Mouse (Mus musculus): Measurements from ENCODE around the gene Odf3l1.
"Not testable (repeated sequence)": the region's sequence is repeated elsewhere in the genome, so short reads cannot be mapped to it uniquely, and the experiment has no call there.

Gene Odf3l1

DNA sequence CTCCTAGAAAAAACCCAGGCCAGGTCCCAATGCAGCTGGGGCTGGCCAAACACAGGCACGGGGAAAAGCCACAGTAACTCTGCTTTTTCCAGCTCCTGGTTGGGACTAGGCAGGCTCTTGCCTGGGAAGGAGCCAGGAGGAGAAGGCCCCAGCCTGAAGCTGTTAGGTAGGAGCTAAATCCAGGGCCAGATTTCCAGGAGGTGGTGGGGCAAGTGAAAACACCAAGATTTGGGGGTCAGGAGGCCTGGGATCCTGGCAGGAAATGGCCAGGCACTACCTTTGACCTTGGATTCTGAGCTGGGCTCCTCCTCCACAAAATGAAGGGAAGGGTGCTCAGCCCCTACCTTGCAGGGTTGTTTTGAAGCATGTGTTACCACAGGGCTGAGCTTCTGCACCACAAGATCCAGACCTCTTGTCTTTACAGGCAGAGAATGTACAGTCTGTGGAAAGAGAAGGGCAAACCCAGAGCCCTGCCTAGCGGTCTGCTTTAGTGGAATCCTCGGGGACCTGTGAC, at the start of gene Odf3l1:
Gene Odf3l1, minus strand, starts transcription at position 464 of the 514 bp plus-strand sequence.
- DNase-seq (ENCODE audit: extremely low spot score, low spot score), result no peak

DNA sequence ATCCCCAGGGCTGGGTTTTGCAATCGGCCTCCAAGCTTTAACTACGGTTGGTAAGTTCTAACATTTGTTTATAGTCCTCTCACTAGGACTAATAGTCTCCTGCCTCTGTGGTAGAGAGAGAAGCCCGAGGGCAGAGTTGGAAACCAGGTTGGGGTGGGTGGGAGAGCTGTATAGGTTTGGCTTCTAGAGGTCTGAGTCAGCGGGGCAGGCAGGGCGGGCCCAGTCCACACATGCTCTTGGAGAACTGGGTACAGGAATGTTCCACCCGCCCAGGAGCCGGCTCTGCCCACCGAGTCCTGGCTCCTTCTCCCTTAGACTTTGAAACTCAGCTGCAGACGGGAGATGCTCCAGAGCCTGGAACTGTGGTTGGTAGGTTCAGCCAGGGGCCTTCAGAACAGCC, 49.5 kb upstream of the Odf3l1 start:
- DNase-seq (ENCODE audit: extremely low spot score, low spot score), result no peak

DNA sequence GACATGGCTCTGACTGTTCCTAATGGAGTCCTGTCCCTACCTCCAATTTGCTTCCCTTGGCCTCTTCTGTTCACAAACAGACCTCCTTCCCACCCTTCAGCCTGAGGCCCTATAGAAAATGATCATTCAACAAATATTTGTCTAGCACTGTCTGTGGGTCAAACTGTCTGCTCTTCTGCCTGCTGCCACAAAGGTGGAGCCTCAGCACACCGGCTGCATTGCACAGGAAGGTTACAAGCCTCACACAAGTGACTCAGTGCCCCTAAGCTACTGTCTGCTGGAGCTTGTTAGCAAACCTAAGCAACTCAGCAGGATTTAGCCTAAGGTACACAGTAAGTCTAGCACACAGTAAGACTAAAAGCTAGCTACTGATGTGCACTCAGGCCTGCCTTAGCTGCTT, 46.5 kb upstream of the Odf3l1 start:
- no peak for DNase-seq (ENCODE audit: extremely low spot score, low spot score)

DNA sequence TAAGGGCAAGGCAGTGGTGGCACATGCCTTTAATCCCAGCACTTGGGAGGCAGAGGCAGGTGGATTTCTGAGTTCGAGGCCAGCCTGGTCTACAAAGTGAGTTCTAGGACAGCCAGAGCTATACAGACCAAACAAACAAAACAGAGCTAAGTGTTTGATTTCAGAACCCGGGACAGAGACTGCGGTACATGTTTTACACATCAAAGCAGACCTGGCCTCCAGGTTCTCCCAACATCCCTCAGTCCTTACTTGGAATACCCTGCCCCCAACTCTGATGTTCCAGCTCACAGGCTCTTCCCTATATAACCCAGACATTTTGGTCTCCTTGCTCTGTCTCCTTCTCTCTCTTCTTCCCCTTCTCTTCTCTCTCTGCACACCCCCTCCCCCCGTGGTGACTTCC, 45.5 kb upstream of the Odf3l1 start:
- not testable (repeated sequence) for DNase-seq (ENCODE audit: extremely low spot score, low spot score)

DNA sequence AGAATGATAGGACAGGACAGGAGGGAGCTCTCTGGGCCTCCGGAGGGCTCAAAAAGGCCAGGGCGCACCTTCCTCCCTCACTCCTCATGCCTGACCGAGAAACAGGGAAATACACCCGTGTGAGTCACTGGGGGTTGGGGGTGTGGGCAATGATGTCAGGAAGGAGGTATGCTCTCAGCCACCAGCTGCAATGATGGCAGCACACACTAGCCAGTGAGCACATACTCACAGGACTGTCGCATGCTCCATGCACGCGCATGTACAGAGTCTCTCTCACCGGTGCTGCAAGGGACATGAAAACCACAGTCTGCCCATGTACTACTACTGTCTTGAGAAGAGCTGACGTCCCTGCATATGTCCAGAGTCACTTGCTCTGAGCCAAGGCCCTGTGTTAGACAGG, 43.1 kb upstream of the Odf3l1 start:
- DNase-seq (ENCODE audit: extremely low spot score, low spot score), result no peak

DNA sequence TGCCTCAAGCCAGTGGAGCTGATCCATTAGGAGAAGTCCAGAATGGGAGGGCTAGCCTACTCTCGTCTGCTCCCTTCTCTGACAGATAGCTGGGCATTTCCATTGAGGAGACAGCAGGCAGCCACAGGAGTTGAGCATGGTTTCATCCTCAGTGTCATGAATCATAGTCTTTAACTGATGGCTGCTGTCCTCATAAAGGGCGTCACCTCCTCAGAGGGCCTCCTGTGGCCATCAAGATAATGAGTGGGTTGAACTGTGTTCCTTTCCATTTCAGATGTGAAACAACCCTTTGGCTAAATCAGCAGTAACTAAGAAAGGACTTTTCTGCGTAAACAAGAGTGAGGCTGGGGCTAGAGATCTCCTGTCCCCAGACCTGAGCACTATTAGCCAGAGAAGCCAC, 39.2 kb upstream of the Odf3l1 start:
- no peak for DNase-seq (ENCODE audit: extremely low spot score, low spot score)

DNA sequence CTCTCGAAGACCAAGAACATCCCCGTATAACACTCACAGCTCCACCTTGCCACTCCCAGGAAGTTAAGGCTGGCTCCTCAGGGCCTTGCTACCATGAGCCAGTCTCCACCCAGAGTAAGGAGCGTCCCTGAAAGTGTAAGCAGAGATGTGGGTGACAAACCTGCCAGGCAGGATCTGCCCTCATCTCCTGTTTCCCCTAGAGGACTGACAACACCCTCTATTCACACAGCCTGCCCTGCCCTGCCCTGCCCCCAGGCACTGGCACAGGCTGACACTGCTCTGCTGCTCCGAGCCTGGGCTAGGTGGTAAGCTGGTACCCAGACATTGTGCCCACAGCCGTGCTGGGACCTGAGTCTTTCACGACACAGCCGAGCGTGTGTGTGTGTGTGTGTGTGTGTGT, 36.7 kb upstream of the Odf3l1 start:
- no peak for DNase-seq (ENCODE audit: extremely low spot score, low spot score)

DNA sequence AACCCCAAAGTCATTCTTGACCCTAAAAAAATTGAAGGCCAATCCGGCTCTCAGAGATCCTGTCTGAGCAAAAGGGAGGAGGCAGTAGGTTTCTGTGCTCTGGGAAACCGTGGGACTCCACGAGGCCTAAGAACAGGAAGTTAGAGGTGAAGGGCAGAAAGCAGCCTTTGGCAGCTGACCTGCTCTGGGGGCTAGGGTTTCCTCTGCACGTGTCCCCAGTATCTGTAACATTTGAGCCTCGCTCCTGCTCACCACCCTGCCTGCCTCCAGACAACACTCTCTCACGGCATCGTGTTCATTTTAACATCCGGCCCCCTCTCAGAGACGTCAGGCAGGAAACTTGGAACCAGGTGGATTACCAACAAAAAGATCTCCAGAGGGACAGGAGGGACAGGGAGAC, 36.1 kb upstream of the Odf3l1 start:
- no peak for DNase-seq (ENCODE audit: extremely low spot score, low spot score)

DNA sequence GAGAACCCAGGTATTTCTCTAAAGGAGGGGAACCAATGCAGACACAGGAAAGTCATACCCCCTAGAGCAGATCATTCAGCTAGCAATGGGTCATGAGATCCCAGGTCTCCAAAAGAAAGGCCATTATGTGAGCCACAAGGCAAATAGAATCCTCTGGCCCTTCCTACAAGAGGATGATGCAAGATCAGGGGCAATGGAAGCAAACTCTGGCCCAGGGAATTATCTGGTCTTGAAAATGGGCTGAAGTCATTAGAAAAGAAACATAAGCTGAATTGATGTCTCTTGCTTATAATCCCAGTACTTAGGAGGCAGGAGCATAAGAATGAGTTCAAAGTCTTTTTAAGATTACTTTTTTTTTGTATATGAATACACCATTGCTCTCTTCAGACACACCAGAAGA, 35.6 kb upstream of the Odf3l1 start:
- no peak for DNase-seq (ENCODE audit: extremely low spot score, low spot score)

DNA sequence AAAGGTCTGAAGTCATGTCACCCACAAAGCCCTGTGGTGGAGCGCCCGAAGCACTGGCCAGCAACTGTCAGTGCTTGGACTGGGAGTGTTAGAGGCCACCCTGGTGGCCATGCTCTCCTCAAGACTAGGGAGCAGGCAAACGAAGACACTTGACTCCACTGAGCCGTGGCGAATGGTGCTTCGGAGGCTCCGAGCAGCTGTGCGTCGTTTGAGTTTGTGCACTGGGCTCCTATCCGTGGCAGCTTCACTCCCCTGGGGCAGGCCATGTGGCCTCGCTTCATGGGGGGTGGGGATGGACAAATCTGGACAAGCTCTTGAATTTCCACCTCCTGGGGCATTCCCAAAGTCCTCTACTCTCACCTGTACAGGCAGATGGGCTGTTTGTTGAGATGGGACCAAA, 34.9 kb upstream of the Odf3l1 start:
- DNase-seq (ENCODE audit: extremely low spot score, low spot score), result no peak

DNA sequence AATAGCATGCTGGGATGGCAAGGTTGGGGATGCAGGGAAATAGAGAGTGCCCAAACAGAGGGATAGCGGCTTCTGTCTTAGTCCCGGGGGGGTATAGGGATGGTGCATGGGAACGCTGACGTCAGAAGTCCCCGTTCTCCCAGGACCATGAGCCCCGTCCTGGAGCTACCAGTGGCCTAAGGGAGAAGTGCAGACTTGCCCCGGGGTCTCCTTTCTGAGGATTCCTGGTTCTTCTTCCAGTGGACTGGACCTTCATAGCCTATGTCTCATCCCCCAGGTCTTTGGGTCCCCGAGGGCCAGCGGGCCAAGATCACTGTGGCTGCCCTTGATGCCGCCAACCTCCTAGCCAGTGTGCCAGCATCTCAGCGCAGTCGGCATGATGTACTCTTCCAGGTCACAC, 32.3 kb upstream of the Odf3l1 start:
- DNase-seq (ENCODE audit: extremely low spot score, low spot score), result no peak

DNA sequence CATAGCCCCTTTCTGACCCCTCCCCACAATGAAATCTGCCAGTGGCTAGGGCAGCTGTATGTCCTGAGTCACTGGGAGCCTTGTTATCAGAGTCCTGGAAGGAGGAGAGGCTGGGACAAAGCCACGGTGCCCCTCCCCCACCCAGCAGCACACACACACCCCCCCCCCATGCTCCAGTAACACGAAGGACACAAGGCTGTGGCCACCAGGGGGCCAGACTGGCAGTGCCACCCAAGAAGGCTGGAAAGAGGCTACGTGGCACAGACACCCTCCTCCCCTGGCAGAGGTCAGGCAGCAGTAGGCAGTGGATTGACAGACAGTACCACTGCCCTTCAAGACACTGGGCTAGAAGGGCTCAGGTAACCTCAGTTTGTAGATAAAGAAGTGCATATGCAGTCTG, 29.5 kb upstream of the Odf3l1 start:
- no peak for DNase-seq (ENCODE audit: extremely low spot score, low spot score)

DNA sequence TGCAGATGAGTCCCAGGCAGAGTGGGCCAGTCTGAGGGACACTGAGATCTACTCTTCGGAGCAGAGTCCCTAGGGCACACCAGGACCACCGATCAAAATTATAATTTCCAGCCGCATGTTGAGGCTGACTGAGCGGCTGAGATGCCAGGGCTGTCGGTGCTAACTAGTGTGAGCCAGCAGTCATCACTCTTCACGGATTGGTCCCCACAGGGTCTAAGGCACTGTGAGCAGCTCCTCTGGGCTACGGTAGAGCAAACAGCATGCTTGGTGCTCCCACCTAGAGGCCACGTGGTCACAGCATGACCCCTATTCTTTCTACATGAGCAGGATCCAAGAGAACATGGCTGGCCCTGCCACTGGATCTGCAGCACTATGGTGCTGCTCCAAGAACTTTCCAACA, 28.8 kb upstream of the Odf3l1 start:
- DNase-seq (ENCODE audit: extremely low spot score, low spot score), result no peak

DNA sequence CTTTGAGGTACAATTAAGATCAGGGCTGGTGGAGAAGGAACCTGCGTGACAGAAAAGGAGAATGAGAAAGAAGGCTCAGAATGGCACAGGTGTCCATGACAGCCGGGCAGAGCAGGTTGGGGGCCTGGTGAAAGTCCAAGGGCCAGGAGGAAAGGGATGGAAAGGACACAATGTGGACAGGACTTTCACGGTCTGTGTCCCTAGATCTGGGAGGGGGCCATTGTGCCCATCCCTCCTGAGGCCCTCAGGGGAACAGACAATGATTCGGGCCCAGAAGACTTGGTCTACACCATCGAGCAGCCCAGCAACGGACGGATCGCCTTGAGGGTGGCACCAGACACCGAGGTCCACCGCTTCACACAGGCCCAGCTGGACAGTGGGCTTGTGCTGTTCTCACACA, 27.6 kb upstream of the Odf3l1 start:
- no peak for DNase-seq (ENCODE audit: extremely low spot score, low spot score)

DNA sequence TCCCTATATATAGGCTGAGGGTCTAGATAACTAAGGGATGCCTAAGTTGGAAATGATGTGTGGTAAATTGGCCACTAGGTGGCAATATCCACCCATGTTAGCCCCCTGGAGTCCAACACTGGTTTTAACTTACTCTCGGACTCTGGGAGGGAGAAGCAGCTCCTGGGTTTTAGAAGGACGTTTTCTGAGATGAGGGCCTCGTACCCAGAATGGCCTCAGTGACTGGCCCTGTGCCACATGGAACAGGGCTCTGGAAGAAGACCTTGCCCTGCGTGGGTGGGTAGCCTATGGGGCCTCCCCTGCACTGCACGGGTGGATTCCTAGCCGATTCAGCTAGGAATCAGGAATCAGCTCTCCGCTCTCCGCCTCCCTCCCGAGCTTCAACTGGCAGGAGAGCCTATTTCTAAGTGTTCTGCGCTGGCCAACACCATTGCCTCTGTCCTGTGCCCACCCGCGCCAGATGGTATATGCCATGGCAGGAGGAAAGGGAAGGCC, 27.1 kb upstream of the Odf3l1 start:
- peak; percentile 74 for DNase-seq (ENCODE audit: extremely low spot score, low spot score)

DNA sequence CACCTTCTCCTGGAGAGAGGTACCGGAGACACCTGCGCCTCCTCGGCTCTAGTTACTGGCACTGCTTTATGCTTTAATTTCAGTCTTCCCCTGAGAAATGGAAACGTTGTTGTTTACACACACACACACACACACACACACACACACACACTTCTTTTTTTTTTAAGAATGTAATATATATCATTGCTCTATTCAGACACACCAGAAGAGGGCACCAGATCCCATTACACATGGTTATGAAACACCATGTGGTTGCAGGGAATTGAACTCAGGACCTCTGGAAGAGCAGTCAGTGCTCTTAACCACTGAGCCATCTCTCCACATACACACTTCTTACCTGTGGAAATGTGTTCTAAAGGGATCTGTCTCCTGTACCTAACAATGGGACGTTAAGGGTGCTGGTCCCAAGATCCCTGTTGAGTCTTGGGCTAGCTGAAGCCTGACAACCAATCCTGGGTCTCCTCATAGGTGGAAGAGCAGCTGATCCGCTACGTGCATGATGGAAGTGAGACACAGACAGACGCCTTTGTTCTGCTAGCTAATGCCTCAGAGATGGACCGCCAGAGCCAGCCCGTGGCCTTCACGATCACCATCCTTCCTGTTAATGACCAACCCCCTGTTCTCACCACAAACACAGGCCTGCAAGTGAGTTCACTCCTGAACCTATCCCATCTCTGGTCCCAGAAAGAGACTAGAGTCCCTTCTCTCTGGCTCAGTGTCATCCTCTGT, 26.2 kb upstream of the Odf3l1 start:
- no peak for DNase-seq (ENCODE audit: extremely low spot score, low spot score)

DNA sequence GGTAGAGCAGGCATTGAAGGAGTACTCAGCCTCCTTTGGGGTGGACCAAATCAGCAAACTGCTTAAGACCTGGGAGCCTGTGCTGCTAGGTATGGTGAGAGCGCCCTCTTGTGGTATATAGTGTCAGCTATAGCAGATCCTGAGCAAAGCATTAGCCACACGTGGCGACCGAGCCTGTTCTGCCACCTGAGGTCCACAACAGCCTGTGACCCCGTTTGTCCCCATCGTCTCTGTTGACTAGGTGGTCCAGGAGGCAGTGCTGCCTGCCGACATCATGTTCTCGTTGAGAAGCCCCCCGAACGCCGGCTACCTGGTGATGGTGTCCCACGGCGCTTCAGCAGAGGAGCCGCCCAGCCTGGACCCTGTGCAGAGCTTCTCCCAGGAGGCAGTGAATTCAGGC, 25.3 kb upstream of the Odf3l1 start:
- peak; percentile 70 for DNase-seq (ENCODE audit: extremely low spot score, low spot score)

DNA sequence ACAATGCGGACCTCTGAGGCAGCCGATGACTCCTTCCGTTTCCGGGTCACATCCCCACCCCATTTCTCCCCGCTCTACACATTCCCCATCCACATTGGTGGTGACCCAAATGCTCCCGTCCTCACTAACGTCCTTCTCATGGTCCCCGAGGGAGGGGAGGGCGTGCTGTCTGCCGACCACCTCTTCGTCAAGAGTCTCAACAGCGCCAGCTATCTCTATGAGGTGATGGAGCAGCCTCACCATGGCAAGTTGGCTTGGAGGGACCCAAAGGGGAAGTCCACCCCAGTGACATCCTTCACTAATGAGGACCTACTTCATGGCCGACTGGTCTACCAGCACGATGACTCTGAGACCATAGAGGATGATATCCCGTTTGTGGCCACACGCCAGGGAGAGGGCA, 23.1 kb upstream of the Odf3l1 start:
- no peak for DNase-seq (ENCODE audit: extremely low spot score, low spot score)

DNA sequence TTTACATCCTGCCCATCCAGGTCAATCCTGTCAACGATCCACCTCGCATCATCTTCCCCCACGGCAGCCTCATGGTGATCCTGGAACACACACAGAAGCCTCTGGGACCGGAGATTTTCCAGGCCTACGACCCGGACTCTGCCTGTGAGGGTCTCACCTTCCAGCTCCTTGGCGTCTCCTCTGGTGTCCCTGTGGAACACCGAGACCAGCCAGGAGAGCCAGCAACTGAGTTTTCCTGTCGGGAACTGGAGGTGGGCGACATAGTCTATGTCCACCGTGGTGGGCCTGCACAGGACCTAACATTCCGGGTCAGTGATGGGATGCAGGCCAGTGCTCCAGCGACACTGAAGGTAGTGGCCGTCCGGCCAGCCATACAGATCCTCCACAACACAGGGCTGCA, 22.1 kb upstream of the Odf3l1 start:
- DNase-seq (ENCODE audit: extremely low spot score, low spot score), result no peak

DNA sequence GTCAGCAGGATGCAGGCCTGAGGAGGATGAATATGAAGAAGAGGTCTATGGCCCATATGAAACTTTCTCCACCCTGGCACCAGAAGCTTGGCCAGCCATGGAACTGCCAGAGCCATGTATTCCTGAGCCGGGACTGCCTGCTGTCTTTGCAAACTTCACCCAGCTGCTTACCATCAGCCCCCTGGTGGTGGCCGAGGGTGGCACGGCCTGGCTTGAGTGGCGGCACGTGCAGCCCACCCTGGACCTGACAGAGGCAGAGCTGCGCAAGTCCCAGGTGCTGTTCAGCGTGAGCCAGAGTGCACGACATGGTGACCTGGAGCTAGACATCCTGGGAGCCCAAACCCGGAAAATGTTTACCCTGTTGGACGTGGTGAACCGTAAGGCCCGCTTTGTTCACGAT, 21.6 kb upstream of the Odf3l1 start:
- peak; percentile 56 for DNase-seq (ENCODE audit: extremely low spot score, low spot score)

DNA sequence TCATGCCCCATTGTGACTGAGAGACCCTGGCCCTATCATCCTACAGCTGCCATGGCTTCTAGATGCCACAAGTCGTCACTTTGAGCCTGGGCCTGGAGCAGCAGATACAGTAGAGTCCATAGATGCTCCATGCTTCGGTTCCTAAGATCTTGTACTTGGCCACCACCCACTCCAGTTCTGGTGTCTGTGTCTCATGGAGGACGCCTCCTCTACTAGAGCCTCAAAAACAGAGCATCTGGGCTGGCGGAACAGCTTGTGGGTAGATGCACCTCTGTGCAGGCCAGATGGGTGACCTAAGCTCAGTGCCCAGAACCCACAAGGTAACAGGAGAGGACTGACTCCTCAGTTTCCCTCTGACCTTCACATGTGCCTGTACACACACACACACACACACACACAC, 19.8 kb upstream of the Odf3l1 start:
- no peak for DNase-seq (ENCODE audit: extremely low spot score, low spot score)

DNA sequence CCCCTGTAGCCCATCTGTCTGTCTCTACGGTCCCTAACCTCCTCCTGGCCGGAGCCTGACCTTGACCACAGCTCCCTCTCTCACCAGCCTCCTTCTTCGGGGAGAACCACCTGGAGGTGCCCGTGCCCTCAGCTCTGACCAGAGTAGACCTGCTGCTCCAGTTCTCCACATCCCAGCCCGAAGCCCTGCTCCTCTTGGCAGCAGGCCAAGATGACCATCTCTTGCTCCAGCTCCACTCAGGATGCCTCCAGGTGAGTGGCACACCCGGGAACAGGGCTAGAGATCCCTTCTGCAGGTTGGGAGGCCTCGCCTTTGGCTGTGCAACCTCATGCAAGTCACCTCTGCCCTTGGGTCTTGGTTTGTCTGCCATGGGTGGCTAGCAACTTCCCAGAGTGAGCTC, 19.0 kb upstream of the Odf3l1 start:
- no peak for DNase-seq (ENCODE audit: extremely low spot score, low spot score)

DNA sequence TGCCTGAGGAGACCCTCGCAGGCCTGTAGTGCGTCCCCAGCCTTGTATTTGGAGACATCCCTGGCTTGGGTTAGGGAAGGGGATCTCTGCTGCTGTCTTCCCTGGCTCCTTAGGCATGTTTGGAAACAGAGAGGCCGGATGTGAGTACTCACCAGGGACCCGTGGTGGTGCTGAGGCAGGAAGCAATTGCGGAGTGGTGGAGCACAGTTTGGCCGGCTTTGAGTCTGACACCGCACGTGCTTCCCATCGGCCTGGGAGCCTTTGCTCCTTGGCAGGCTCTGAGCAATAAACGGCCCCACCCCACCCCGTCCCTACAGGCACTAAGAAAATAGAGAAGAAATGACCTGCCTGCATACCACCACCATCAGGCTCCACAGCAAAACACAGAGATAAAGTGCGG, 18.3 kb upstream of the Odf3l1 start:
- no peak for DNase-seq (ENCODE audit: extremely low spot score, low spot score)

DNA sequence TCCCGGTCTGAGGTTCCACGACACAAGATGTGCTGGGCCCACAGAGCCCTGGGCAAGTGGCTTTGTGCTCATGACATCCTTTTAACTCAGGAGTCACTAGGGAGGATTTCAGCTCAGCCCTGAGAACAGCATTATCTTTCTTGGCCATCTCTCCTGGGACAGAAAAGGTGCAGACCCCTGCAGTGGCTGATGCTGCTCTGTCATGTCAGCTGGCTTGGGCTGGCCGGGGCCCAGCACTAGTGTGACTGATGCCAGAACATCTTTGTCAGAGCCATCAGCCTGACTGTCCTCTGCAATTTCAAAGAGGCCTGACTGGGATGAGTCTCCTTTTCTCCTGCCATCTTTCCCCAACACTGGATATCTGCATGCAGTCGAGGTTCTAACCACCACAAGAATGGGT, 17.8 kb upstream of the Odf3l1 start:
- no peak for DNase-seq (ENCODE audit: extremely low spot score, low spot score)
